Mouse (Mus musculus) lung, adult 2 months (tissue): ENCODE results near the gene Prmt2.

Experiments
- CTCF ChIP-seq: fragments of 200-500 bp; IDR thresholded peaks from 2 replicates; pipeline ENCODE4 v1.5.1; 2011; ENCODE audit warnings: mild to moderate bottlenecking, low read length, control low read depth; ENCODE audit not compliant: insufficient read depth
- POLR2A ChIP-seq: fragments of 200-500 bp; IDR thresholded peaks from 2 replicates; pipeline ENCODE4 v1.6.1; 2011; ENCODE audit warnings: low read depth, mild to moderate bottlenecking, control low read depth, low read length, borderline replicate concordance; ENCODE audit errors: extremely low read depth

DNA sequence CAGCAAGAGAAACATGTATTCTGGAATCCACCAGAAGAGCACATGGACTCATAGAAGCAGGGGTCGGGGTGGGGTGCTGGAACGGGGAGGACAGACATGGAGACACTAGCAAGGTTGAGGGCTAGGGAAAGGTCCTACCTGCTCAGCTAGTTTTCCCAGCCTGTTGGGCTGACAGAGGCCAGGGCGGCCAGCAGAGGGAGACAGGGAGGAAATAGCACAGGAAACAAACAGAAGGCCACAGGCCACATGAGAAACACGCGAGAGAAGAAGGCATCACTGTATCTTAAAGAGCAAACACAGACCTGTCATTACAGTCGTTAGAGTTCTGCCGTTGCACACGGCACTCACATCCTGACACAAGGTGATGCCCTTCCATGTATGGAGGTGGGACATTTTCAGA, 33.6 kb upstream of the Prmt2 start:
- no peak for TF ChIP-seq POLR2A
- TF ChIP-seq CTCF, result peak; percentile 70
